Mouse (Mus musculus) cortical plate, adult 2 months (tissue): ENCODE measurements at regions not wholly inside any gene's neighbourhood (a gene's known extent, or its start where the extent isn't known, plus 50 kb on each side); places are given as distances from the start of the nearest gene placed in this dataset.
A peak's percentile ranks its signal among the peaks of the same experiment; 100 is the strongest.

Experiments used
- CTCF ChIP-seq: fragments of 200-500 bp; IDR thresholded peaks from 2 replicates; pipeline ENCODE4 v1.5.1; 2011; ENCODE audit warnings: mild to moderate bottlenecking, control low read depth, low read length; ENCODE audit not compliant: insufficient read depth; ENCODE audit errors: extremely low read depth
- POLR2A ChIP-seq: fragments of 200-500 bp; IDR thresholded peaks from 2 replicates; pipeline ENCODE4 v1.6.1; 2011; ENCODE audit warnings: mild to moderate bottlenecking, low read length, control low read depth; ENCODE audit not compliant: insufficient read depth; ENCODE audit errors: extremely low read depth

DNA sequence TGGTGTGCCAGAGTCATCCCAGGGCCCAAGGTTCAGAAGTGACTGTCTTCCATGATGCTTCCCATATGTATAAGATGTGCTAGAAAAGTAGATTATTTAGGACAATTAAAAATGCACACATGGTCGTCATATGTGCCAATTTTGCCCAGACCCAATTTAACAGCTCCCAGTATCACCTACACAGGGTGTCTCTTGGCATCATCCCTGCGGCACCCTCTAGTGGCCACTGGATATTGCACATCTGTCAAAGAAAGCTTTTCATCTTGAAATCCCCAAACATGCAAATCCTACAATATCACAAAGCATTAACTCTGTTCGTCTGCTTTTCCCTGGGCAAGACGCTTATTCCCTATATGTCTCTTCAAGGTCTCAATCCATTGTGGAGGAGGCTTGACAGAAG, 71.3 kb upstream of the Olfm4 start:
- TF ChIP-seq POLR2A (no peak), CTCF (peak; percentile 73)
